Mouse (Mus musculus) bone marrow macrophage, adult 2 months (primary cell): ENCODE data around the gene Spib.
A peak's percentile ranks its signal among the peaks of the same experiment; 100 is the strongest.

ENCODE experiments used
- CTCF ChIP-seq: IDR thresholded peaks from 2 replicates; pipeline ENCODE4 v1.5.1; 2012; ENCODE audit warnings: low read depth, mild to moderate bottlenecking, low read length, moderate library complexity
- POLR2A ChIP-seq: IDR thresholded peaks from 2 replicates; pipeline ENCODE4 v1.6.1; 2012; ENCODE audit warnings: mild to moderate bottlenecking, low read depth, low read length, borderline replicate concordance

GRCm38 (mm10) chr7:44495992-44496770, 35.7 kb downstream of the Spib start, which contains the start of the genes Emc10 and Fam71e1:
- TF ChIP-seq POLR2A = 0 out of 2 replicates have a peak, but pooled peaks have one; percentile 56
- TF ChIP-seq CTCF = no peak
